Mouse (Mus musculus) erythroblast, embryonic 14.5 days (primary cell): ENCODE data around the gene Ccdc7a. TPM values are rescaled to one million over a fixed set of nuclear protein-coding genes. Genes with fewer than 3 reads are reported as not detected.
"Not testable (repeated sequence)": the region's sequence is repeated elsewhere in the genome, so short reads cannot be mapped to it uniquely, and the experiment has no call there.

Experiments used
- H3K27me3 ChIP-seq: 2 replicates; pipeline ENCODE4 v1.6.1; 2012; ENCODE audit warnings: inconsistent platforms; ENCODE audit not compliant: control insufficient read depth
- H3K36me3 ChIP-seq: 2 replicates; pipeline ENCODE4 v1.6.1; 2012; ENCODE audit warnings: mild to moderate bottlenecking, inconsistent platforms; ENCODE audit not compliant: control insufficient read depth
- H3K4me1 ChIP-seq: 2 replicates; pipeline ENCODE4 v1.6.1; 2012; ENCODE audit warnings: inconsistent platforms; ENCODE audit not compliant: control insufficient read depth
- H3K4me3 ChIP-seq: replicated peaks from 2 replicates; pipeline ENCODE3; 2012; ENCODE audit warnings: moderate library complexity, mild to moderate bottlenecking, inconsistent platforms
- H3K9me3 ChIP-seq: 2 replicates; pipeline ENCODE4 v1.6.1; 2012; ENCODE audit warnings: low read length, inconsistent platforms, mixed read lengths; ENCODE audit not compliant: control insufficient read depth
- GATA1 ChIP-seq: IDR thresholded peaks from 2 replicates; pipeline ENCODE4 v1.6.1; 2012; ENCODE audit warnings: low read length, inconsistent platforms, mixed read lengths
- TAL1 ChIP-seq: IDR thresholded peaks from 3 replicates; pipeline ENCODE4 v1.6.1; 2012; ENCODE audit warnings: low read length, inconsistent platforms, mixed read lengths
- polyA plus RNA-seq: library from polyadenylated mRNA; stranded (reverse); fragments of >175 nt; gene quantifications from 2 replicates; pipeline ENCODE4 v1.2.3, GENCODE M21; 2012

Ccdc7a gene
- not detected in 2 replicates for polyA plus RNA-seq

DNA sequence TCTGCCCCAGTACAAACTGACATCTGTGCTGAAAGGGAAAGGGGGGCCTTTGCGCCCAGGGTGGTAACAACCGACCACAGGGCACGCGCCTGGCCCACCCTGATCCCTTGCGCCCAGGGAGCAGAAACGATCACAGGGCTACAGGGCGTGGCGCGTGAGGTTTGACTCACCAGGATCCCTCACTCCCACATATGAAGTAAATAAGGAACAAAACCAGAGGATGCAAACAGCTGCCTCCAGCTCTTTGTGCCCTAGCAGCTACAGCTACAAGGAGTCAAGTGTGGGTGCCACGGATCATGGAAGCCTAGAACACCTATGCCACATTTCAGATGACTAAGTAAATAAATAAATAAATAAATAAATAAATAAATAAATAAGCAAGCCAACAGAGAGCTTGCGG, at the start of gene Ccdc7a:
Gene Ccdc7a, minus strand, starts transcription at position 101 of the 400 bp plus-strand sequence.
- H3K9me3 ChIP-seq, H3K36me3 ChIP-seq, H3K27me3 ChIP-seq, H3K4me3 ChIP-seq, H3K4me1 ChIP-seq: not testable (repeated sequence)

- not testable (repeated sequence) for H3K36me3 ChIP-seq, H3K4me3 ChIP-seq, H3K4me1 ChIP-seq, H3K9me3 ChIP-seq, H3K27me3 ChIP-seq
Observed at GRCm38 (mm10) chr8:129066834-129067233, 1.5 kb upstream of the Ccdc7a start, which contains the start of gene Ccdc7b. Ccdc7b (plus strand) TSS chr8:129067134.

DNA sequence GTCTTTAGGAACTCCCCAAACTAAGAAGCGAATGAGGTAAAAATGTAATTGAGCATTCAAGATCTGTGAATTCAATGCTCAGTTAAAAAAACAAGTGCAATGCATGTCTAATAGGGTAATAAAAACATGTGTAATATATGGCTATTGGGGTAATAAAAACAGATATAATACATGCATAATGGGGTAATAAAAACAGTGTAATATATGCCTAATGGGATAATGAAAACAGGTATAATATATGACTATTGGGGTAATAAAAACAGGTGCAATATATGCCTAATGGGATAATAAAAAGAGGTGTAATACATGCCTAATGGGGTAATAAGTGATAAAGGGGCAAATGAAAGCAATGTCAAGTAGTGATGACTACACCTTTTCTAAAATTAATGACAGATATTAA, 73.9 kb downstream of the Ccdc7a start:
- TF ChIP-seq GATA1 (no peak), TAL1 (no peak)
- H3K27me3 ChIP-seq: no peaks in the 10 kb centered on the region
- H3K4me1 ChIP-seq: no peaks in the 10 kb centered on the region
- no peaks in the 10 kb centered on the region for H3K36me3 ChIP-seq
- 0 out of 2 replicates have a peak, but pooled peaks cover 2% of the 10 kb centered on the region for H3K9me3 ChIP-seq
- H3K4me3 ChIP-seq: no peak overlapping the region

GRCm38 (mm10) chr8:128948941-128949340, 116.4 kb downstream of the Ccdc7a start:
- not testable (repeated sequence) for H3K36me3 ChIP-seq, H3K4me3 ChIP-seq, H3K9me3 ChIP-seq, H3K27me3 ChIP-seq, H3K4me1 ChIP-seq

GRCm38 (mm10) chr8:128941022-128941641, 124.2 kb downstream of the Ccdc7a start:
- H3K4me1 ChIP-seq, H3K27me3 ChIP-seq, H3K36me3 ChIP-seq, H3K9me3 ChIP-seq, H3K4me3 ChIP-seq: not testable (repeated sequence)

DNA sequence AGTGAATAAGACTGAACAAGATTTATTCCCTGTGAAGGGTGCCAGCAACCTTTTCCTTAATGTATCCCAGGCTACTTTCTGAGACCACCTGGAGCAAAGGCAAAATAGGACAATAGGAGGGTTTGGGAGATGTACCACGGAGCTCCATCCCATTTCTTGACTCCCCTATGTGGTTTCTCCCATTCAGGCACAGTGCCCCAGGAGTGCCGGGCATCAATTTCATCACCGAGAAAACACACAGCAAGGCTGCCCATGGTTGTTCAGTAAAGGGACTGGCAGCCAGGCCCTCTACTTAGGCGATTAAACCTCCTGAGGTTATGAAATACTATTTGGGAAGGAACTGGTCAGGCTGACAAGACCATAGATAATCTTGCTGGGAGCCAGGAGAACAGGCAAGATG, 131.9 kb downstream of the Ccdc7a start:
- Histone ChIP-seq H3K27me3 (no peaks in the 10 kb centered on the region), H3K9me3 (no peaks in the 10 kb centered on the region), H3K4me1 (no peaks in the 10 kb centered on the region), H3K4me3 (no peak overlapping the region), H3K36me3 (no peaks in the 10 kb centered on the region)
- TF ChIP-seq GATA1 (no peak), TAL1 (no peak)

GRCm38 (mm10) chr8:128882719-128883118, 182.6 kb downstream of the Ccdc7a start:
- Histone ChIP-seq H3K4me3 (no peak overlapping the region), H3K9me3 (no peaks in the 10 kb centered on the region), H3K4me1 (no peaks in the 10 kb centered on the region), H3K36me3 (no peaks in the 10 kb centered on the region), H3K27me3 (no peaks in the 10 kb centered on the region)
- TF ChIP-seq GATA1 (no peak), TAL1 (no peak)

GRCm38 (mm10) chr8:128843749-128844148, 221.6 kb downstream of the Ccdc7a start:
- H3K36me3 ChIP-seq: no peaks in the 10 kb centered on the region
- no peak overlapping the region for H3K4me3 ChIP-seq
- H3K4me1 ChIP-seq: no peaks in the 10 kb centered on the region
- no peaks in the 10 kb centered on the region for H3K27me3 ChIP-seq
- no peaks in the 10 kb centered on the region for H3K9me3 ChIP-seq
- TF ChIP-seq TAL1: no peak
- TF ChIP-seq GATA1: no peak

- Histone ChIP-seq H3K27me3 (no peaks in the 10 kb centered on the region), H3K4me1 (no peaks in the 10 kb centered on the region), H3K9me3 (no peaks in the 10 kb centered on the region), H3K4me3 (no peak overlapping the region), H3K36me3 (no peaks in the 10 kb centered on the region)
- TF ChIP-seq GATA1 (no peak), TAL1 (no peak)
Observed at GRCm38 (mm10) chr8:128812521-128812920, 252.8 kb downstream of the Ccdc7a start.

GRCm38 (mm10) chr8:128798594-128798993, 266.7 kb downstream of the Ccdc7a start, which contains the start of gene Gm3952:
Gm3952 (minus strand) TSS chr8:128798694.
- Histone ChIP-seq H3K36me3 (no peaks in the 10 kb centered on the region), H3K9me3 (no peaks in the 10 kb centered on the region), H3K27me3 (no peaks in the 10 kb centered on the region), H3K4me3 (no peak within 1 kb of the TSS), H3K4me1 (no peaks in the 10 kb centered on the region)
- TF ChIP-seq TAL1 (no peak), GATA1 (no peak)
